Mouse (Mus musculus) heart, embryonic 16.5 days (tissue): ENCODE data around the gene Dach1. TPM values are rescaled to one million over a fixed set of nuclear protein-coding genes. Genes with fewer than 3 reads are reported as not detected.

Source experiments
- ATAC-seq: fragments of 200-750 bp; cut with Nextera tagmentation; replicated peaks from 2 replicates; pipeline ENCODE4 v1.8.0; 2017; ENCODE audit warnings: moderate number of reproducible peaks; ENCODE audit not compliant: insufficient read depth, low FRiP score; ENCODE audit errors: extremely low read depth
- H3K27ac ChIP-seq: fragments of 300-500 bp; sonication (generic); 2 replicates; pipeline ENCODE4 v1.5.1; 2014; ENCODE audit warnings: mild to moderate bottlenecking, low read length, control low read depth, moderate library complexity
- H3K27me3 ChIP-seq: fragments of 300-500 bp; sonication (generic); 2 replicates; pipeline ENCODE4 v1.6.1; 2014; ENCODE audit warnings: low read length, mixed read lengths; ENCODE audit not compliant: control insufficient read depth, insufficient read depth
- H3K36me3 ChIP-seq: fragments of 300-500 bp; sonication (generic); 2 replicates; pipeline ENCODE4 v1.6.1; 2014; ENCODE audit not compliant: control insufficient read depth, insufficient read depth
- H3K4me1 ChIP-seq: fragments of 300-500 bp; sonication (generic); 2 replicates; pipeline ENCODE4 v1.6.1; 2014; ENCODE audit warnings: low read length, mixed read lengths; ENCODE audit not compliant: control insufficient read depth, insufficient read depth
- H3K4me2 ChIP-seq: fragments of 300-500 bp; sonication (generic); 2 replicates; pipeline ENCODE4 v1.6.1; 2014; ENCODE audit warnings: low read depth, mild to moderate bottlenecking, control low read depth, low read length
- H3K4me3 ChIP-seq: fragments of 300-500 bp; sonication (generic); 2 replicates; pipeline ENCODE4 v1.5.1; 2014; ENCODE audit warnings: mild to moderate bottlenecking, control low read depth, low read length
- H3K9ac ChIP-seq: fragments of 300-500 bp; sonication (generic); 2 replicates; pipeline ENCODE4 v1.6.1; 2014; ENCODE audit warnings: low read length, control low read depth
- H3K9me3 ChIP-seq: fragments of 300-500 bp; sonication (generic); replicated peaks from 2 replicates; pipeline ENCODE4 v1.6.1; 2016; ENCODE audit warnings: low read length; ENCODE audit not compliant: control insufficient read depth
- WGBS: fragments of 180-500 bp; shearing (Covaris S2); extraction: QIAGEN DNeasy Blood & Tissue Kit; methylation state at CpG from one replicate; pipeline ENCODE4 v1.1.7; 2014; 5-methylcytosine and 5-hydroxymethylcytosine counted together
- polyA plus RNA-seq: library from polyadenylated mRNA; unstranded; fragments of >200 nt; fragmentation: Nextera tagmentation; extraction: Ambion mirVana; gene quantifications from 2 replicates; pipeline ENCODE4 v1.2.1, GENCODE M21; 2015

Gene Dach1
- polyA plus RNA-seq, 1 experiment from 2014 or later, result 1.8 TPM

DNA sequence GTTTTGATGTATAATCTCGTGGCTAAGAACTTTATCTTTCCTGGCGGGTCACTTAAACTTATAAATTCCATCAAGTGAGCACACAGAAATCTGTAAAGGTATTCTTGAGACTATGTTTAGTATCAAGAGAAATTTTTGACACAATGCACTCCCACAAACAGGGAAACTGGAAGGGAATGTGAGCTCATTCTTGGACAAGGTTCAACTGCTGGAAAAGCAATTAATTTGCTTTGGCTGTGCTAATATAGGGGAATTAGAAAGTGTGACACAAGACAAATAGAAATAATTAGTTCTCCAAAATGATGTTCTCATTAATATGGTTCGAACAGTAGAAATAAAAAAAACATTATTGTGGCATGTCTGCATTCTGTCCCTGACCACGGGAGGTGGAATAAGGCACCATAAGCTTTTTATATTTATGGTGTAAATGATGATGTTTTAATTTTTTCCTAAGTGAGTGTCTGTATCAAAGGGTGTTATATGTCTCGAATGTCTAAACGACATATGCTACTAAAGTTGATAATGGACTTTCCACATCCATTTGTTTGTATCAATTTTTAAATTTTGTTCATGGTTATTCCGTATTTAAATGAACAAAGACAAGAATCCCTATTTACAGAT lies 354.9 kb downstream of the Dach1 start:
- no peaks in the 10 kb centered on the region for H3K36me3 ChIP-seq
- no peaks in the 10 kb centered on the region for H3K27me3 ChIP-seq
- H3K9ac ChIP-seq, result no peak overlapping the region
- no peak overlapping the region for H3K4me3 ChIP-seq
- ATAC-seq, result no peak
- H3K4me2 ChIP-seq, result no peak overlapping the region
- H3K4me1 ChIP-seq, result peaks cover 3% of the 10 kb centered on the region; the same call in 1 of the 2 replicates
- no peaks in the 10 kb centered on the region for H3K9me3 ChIP-seq
- WGBS, result 63% methylated on average over 7 of the region's 7 CpGs
- H3K27ac ChIP-seq, result no peak overlapping the region

DNA sequence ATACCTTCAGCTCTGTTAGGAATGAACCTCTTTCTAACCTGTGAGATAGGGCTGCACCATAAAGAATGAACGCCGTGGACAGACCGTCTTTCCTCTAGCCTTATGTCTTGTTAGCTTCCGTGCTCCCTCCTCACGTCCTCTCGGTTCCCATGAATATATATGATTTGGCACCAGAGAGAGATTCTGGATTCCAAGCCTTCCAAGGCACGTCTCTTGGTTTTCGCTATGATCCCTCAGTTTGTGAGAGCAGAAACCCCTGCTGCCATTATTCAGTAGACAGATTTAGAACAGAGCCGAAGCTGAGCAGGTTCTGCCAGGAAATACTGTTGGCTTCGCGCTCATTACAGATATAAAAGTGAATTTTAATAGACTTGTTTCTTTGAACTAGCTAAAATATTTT lies 356.0 kb downstream of the Dach1 start:
- H3K9ac ChIP-seq, result no peak overlapping the region
- peaks cover 3% of the 10 kb centered on the region; the same call in 1 of the 2 replicates for H3K4me1 ChIP-seq
- H3K27ac ChIP-seq, result peak overlapping the region; percentile 40; the same call in 1 of the 2 replicates
- H3K4me3 ChIP-seq, result no peak overlapping the region
- 64% methylated on average over 11 of the region's 11 CpGs for WGBS
- no peaks in the 10 kb centered on the region for H3K36me3 ChIP-seq
- H3K27me3 ChIP-seq, result no peaks in the 10 kb centered on the region
- ATAC-seq, result no peak
- H3K9me3 ChIP-seq, result no peaks in the 10 kb centered on the region
- peak overlapping the region; percentile 23; the same call in 1 of the 2 replicates for H3K4me2 ChIP-seq

DNA sequence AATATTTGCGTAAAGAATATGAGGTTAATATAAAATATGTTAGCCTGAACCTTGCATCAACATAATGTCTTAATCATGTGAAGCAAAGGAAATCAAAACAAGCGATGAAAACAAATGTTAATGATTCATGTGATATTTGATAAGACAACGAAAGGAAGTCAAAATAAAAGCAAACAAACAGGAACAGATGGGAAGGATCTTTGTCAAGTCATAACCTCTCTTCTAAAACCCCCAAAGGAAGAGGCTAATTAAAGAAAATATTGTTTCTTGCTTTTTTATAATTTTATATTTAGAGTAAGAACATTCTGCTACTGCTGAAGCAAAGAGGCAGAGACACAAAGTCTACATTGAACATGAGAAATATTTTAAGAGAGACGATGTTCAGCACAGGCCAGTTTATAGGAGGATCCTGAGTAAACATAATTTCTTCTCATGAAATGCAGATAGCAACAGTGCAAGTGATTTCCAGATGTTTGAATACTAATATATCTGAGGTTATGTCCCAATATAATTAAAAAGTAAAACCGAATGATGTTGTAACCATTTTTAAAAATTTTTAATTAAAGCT lies 374.1 kb downstream of the Dach1 start:
- no peak overlapping the region for H3K9ac ChIP-seq
- H3K36me3 ChIP-seq, result no peaks in the 10 kb centered on the region
- no peaks in the 10 kb centered on the region for H3K9me3 ChIP-seq
- H3K27ac ChIP-seq, result no peak overlapping the region
- WGBS, result 70% methylated on average over 5 of the region's 5 CpGs
- H3K4me2 ChIP-seq, result no peak overlapping the region
- H3K27me3 ChIP-seq, result no peaks in the 10 kb centered on the region
- no peaks in the 10 kb centered on the region for H3K4me1 ChIP-seq
- no peak overlapping the region for H3K4me3 ChIP-seq
- ATAC-seq, result no peak

DNA sequence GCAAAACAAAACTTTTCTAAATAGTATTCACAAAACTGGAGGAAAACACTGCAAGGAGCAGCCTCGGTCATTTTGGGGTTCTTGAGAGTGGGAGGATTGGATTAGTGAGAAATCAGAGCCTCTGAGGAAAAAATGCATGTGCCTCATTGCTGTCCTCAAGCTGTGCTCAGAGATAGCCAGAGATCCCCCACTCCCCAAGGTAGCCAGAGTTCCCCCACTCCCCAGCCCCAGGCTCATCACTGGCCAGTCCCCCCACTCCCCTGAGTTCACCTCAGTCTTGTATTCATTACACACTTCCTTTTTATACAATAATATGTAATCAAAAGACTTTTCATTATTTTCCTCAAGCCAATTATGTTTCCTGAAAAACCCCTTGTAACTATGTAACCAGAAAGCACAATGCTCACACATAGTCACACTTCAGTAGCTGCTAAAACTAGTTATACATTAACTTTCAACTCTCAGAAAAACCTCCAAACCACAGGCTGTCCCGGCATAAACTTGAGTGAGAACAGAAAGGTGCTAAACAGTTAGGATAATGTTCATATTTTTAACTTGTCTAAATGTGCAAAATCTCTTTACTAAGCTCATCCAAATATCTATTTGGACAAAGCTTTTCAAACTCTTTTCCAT lies 395.3 kb downstream of the Dach1 start:
- Histone ChIP-seq H3K9me3 (peaks cover 7% of the 10 kb centered on the region), H3K36me3 (no peaks in the 10 kb centered on the region), H3K4me1 (no peaks in the 10 kb centered on the region), H3K27me3 (no peaks in the 10 kb centered on the region), H3K4me2 (no peak overlapping the region), H3K9ac (no peak overlapping the region), H3K4me3 (no peak overlapping the region), H3K27ac (no peak overlapping the region)
- ATAC-seq, result no peak
- WGBS, result 83% methylated on average over 2 of the region's 2 CpGs

DNA sequence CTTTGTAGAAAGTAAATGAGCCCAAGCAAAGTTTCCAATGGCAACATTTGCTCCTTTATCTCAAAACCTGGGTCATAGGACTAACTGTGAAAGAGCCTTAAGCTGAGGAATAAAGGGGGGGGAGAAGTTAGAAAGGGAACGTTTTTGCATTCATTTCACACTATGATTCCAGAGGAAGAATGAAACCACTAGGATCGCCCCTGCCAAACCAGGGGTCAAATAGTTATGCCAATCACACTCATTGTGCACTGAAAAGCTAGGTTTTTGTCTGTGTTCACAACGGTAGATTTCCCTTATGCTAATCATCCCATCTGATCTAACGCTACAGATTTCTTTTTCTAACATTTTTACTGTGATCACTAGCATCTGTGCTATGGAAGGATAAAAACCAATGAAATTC lies 415.2 kb downstream of the Dach1 start:
- ATAC-seq, result no peak
- Histone ChIP-seq H3K27ac (no peak overlapping the region), H3K36me3 (no peaks in the 10 kb centered on the region), H3K9ac (no peak overlapping the region), H3K4me2 (no peak overlapping the region), H3K9me3 (no peaks in the 10 kb centered on the region), H3K4me3 (no peak overlapping the region), H3K4me1 (no peaks in the 10 kb centered on the region), H3K27me3 (no peaks in the 10 kb centered on the region)
- 71% methylated on average over 4 of the region's 4 CpGs for WGBS

DNA sequence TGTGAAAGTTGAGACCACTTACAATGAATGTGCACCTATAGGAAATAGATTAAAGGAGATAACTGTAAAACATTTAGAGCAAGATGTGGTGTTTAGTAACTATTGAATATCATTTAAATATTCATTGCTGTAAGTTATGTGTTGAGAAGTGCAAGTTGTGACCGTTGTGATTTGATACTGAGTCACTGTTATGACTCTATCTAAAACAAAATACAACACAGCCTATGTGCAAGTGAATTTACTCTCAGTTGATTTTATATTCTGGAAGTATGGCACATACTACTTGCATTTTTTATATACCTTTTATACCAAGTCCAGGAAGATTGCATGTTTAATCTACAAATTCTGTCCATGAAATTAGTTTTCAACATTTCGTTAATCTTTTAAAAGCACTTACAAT lies 415.6 kb downstream of the Dach1 start:
- H3K9ac ChIP-seq, result no peak overlapping the region
- ATAC-seq, result no peak
- no peaks in the 10 kb centered on the region for H3K9me3 ChIP-seq
- no peak overlapping the region for H3K4me3 ChIP-seq
- no peak overlapping the region for H3K27ac ChIP-seq
- H3K4me1 ChIP-seq, result no peaks in the 10 kb centered on the region
- WGBS, result 85% methylated on average over 2 of the region's 2 CpGs
- H3K27me3 ChIP-seq, result no peaks in the 10 kb centered on the region
- no peaks in the 10 kb centered on the region for H3K36me3 ChIP-seq
- H3K4me2 ChIP-seq, result no peak overlapping the region

DNA sequence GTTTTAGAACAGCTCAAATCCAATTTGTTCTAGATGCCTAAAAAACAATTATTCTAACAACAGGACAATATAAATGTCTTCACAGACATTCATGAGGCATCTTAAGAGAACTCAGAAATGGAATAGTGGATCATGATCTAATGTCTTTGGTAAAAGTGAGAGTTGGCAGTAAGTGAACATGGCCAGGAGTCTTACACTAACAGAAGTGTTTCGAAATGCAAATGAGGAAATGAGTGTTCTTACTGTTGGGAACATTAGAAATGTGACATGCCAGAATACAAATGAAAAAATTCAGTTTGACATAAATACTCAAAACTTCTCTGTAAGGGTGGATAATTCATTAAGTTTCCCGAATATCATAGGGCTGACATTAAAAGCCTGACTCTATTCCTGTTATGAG lies 426.3 kb downstream of the Dach1 start:
- Histone ChIP-seq H3K27ac (no peak overlapping the region), H3K4me3 (no peak overlapping the region), H3K9ac (no peak overlapping the region), H3K27me3 (no peaks in the 10 kb centered on the region), H3K36me3 (no peaks in the 10 kb centered on the region), H3K4me2 (no peak overlapping the region), H3K9me3 (no peaks in the 10 kb centered on the region), H3K4me1 (0 out of 2 replicates have a peak, but pooled peaks cover 4% of the 10 kb centered on the region)
- no peak for ATAC-seq
- 79% methylated on average over 2 of the region's 2 CpGs for WGBS

DNA sequence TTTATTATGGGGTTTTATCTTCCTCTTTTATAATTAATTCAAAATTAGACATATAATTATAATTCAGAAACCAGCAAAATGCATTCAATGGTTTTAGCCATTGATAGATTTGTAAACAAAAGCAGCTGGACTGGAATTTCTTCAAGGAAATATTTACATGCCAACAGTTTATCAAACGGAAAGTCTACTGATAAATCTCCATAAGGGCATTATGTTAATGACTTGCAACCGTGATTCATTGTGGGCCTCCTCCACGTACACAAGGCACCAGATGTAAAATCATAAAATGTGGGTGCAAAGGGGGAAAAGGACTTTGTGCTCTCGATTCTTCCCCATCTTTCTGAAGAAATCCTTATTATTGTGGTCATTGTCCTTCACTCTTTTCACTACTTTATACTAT lies 426.8 kb downstream of the Dach1 start:
- WGBS, result 72% methylated on average over 4 of the region's 4 CpGs
- H3K9me3 ChIP-seq, result no peaks in the 10 kb centered on the region
- ATAC-seq, result no peak
- H3K4me1 ChIP-seq, result 0 out of 2 replicates have a peak, but pooled peaks cover 4% of the 10 kb centered on the region
- H3K4me3 ChIP-seq, result no peak overlapping the region
- H3K27me3 ChIP-seq, result no peaks in the 10 kb centered on the region
- no peak overlapping the region for H3K4me2 ChIP-seq
- H3K9ac ChIP-seq, result no peak overlapping the region
- no peaks in the 10 kb centered on the region for H3K36me3 ChIP-seq
- H3K27ac ChIP-seq, result no peak overlapping the region
